Mouse (Mus musculus): ENCODE measurements around the gene Ksr1. TPM values are rescaled to one million over a fixed set of nuclear protein-coding genes. Genes with fewer than 3 reads are reported as not detected.

Gene Ksr1
- polyA plus RNA-seq, 1 experiment = 18.2 TPM

DNA sequence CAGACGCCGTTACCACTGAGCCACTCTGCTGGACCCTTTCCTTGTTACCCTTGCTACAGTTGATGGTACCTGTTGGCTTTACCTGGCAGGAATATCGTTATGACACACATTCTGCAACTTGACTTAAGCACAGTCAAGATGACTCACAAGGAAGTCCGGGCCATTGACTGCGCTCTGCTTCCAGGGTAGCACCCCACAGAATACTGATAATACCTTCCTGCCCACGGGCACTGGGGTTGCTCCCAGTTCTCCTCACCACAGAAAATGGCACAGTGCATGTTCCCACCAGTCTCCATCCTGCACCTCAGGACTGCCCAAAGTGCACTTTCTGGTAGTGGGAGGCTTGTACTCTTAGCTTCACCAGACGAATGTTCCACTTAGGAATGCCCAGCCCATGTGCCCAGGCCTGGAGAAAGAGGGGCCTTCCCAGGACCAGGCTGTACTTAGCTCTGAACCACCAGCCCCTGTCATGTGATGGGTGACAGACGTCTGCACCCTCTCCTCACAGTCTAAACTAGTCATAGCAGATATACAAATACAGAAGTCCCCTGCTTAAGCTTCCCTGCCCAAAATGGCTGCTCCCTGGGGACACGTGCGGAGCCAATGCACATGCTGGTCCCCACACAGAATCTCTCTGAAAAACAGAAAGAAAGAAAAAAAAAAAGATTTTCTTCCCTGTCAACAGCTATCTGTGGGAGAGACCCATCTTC lies 52.1 kb downstream of the Ksr1 start:
- peak overlapping the region; percentile 12; the same call in 1 of the 2 replicates for H3K27ac ChIP-seq (ENCODE audit: control insufficient read depth, insufficient read depth, low read depth, low read length, poor library complexity)
- TF ChIP-seq POLR2A (IDR thresholded peaks at IDR 0.05; ENCODE audit: borderline replicate concordance, control insufficient read depth, low read depth, low read length) = no peak
- no peak for TF ChIP-seq CTCF (IDR thresholded peaks at IDR 0.05; ENCODE audit: control insufficient read depth, insufficient read depth, low read length)
- WGBS = 68% methylated on average over 10 of the region's 10 CpGs

DNA sequence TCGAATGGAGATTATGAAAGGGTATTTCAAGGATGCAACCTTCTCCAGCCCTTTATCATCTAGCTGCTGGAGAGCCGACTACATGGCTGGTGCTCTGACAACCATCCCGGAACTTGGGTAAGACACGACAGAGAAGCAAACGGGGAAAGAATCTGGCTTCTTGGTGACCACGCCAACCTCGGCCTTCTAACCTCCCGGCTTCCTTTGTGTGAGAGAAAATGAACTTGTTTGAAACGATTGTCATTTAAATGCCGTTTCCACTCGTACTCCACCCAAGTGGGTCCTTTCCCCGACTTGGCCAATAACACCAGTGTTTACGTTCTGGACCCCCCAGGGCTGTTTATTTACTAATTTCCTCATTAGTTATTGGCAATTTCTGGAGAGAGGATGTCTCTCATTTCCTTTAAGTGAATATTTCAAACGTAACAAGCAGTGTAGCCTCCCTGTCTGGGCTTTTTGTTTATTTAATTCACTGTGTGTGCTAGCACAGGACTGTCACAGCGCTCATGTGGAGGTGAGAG lies 52.8 kb downstream of the Ksr1 start:
- Histone ChIP-seq H3K4me1 (ENCODE audit: control insufficient read depth, insufficient read depth, low read length) (peaks cover 11% of the 10 kb centered on the region), H3K4me3 (replicated peaks; ENCODE audit: control insufficient read depth, low read depth, low read length) (no peak overlapping the region), H3K27ac (ENCODE audit: control insufficient read depth, insufficient read depth, low read depth, low read length, poor library complexity) (no peak overlapping the region)
- TF ChIP-seq POLR2A (IDR thresholded peaks at IDR 0.05; ENCODE audit: borderline replicate concordance, control insufficient read depth, low read depth, low read length) = no peak
- no peak for TF ChIP-seq CTCF (IDR thresholded peaks at IDR 0.05; ENCODE audit: control insufficient read depth, insufficient read depth, low read length)
- whole genome bisulfite sequencing = 51% methylated on average over 15 of the region's 15 CpGs

More for the DNA sequence above, 52.1 kb downstream of the Ksr1 start:
- peaks cover 11% of the 10 kb centered on the region for H3K4me1 ChIP-seq (ENCODE audit: control insufficient read depth, insufficient read depth, low read length)
- no peak overlapping the region for H3K4me3 ChIP-seq (replicated peaks; ENCODE audit: control insufficient read depth, low read depth, low read length)

DNA sequence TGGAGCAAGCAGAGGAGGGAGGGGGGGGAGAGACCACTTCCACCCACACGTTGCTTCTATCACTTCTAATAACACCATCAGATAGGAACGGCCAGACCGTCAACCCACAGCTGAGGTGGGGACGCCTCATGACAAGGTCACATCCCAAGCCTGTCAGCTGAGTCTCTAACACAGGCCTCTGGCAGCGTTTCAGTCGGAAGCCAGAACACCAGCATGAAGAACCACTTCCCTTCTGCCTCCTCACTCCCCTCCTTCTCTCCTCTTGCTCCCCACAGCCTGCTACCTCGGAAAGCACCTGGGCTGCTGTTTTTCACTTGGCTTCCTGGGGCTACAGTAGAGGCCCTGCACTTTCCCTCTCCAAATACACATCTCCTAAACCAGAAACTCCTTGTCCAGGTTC lies 53.4 kb downstream of the Ksr1 start:
- 14% methylated on average over 7 of the region's 7 CpGs for WGBS
- TF ChIP-seq CTCF (IDR thresholded peaks at IDR 0.05; ENCODE audit: control insufficient read depth, insufficient read depth, low read length) = no peak
- no peak for TF ChIP-seq POLR2A (IDR thresholded peaks at IDR 0.05; ENCODE audit: borderline replicate concordance, control insufficient read depth, low read depth, low read length)
- Histone ChIP-seq H3K4me3 (replicated peaks; ENCODE audit: control insufficient read depth, low read depth, low read length) (no peak overlapping the region), H3K4me1 (ENCODE audit: control insufficient read depth, insufficient read depth, low read length) (peaks cover 12% of the 10 kb centered on the region), H3K27ac (ENCODE audit: control insufficient read depth, insufficient read depth, low read depth, low read length, poor library complexity) (peak overlapping the region; percentile 24; the same call in 1 of the 2 replicates)

DNA sequence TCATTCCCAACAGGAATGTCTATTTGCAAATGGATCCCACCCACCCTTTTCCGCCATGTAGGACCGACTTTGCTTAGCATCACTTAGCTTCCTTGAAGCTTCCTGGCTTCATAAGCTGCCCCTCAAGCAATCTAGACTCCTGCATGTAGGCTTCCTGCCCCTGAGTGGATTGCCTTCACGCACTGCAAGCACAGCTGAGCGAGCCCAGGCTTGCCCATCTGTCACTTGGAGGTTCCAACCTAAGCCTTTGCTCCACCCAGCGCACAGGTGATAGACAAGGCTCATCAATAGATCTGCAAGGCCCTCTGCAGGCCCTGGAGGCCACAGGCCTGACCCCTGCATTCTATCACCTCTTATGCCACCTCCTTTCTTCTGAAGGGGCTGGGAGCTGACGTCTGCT lies 54.0 kb downstream of the Ksr1 start:
- H3K4me1 ChIP-seq (ENCODE audit: control insufficient read depth, insufficient read depth, low read length) = peaks cover 12% of the 10 kb centered on the region
- no peak overlapping the region for H3K4me3 ChIP-seq (replicated peaks; ENCODE audit: control insufficient read depth, low read depth, low read length)
- TF ChIP-seq CTCF (IDR thresholded peaks at IDR 0.05; ENCODE audit: control insufficient read depth, insufficient read depth, low read length) (no peak), POLR2A (IDR thresholded peaks at IDR 0.05; ENCODE audit: borderline replicate concordance, control insufficient read depth, low read depth, low read length) (no peak)
- H3K27ac ChIP-seq (ENCODE audit: control insufficient read depth, insufficient read depth, low read depth, low read length, poor library complexity) = no peak overlapping the region
- WGBS = 78% methylated on average over 6 of the region's 6 CpGs

DNA sequence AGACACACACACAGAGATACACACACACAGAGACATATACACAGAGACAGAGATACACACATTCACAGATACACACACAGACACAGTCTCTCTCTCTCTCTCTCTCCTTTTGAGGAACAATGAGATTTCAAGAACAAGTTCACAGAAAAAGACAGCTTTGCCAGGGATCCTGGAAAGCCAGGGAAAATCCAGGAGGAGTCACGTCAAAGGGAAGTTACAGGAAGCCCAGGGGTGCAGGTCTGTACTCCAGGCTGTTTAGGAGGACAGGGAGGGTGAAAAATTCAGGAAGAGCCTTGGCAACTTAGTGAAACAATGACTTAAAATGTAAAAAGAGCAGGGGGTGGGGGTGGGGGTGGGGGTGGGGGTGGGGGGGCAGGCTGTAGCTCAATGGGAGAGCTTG lies 56.5 kb downstream of the Ksr1 start:
- WGBS = 48% methylated on average over 1 of the region's 1 CpGs
- no peak overlapping the region for H3K4me3 ChIP-seq (replicated peaks; ENCODE audit: control insufficient read depth, low read depth, low read length)
- H3K4me1 ChIP-seq (ENCODE audit: control insufficient read depth, insufficient read depth, low read length) = peaks cover 15% of the 10 kb centered on the region
- H3K27ac ChIP-seq (ENCODE audit: control insufficient read depth, insufficient read depth, low read depth, low read length, poor library complexity) = peak overlapping the region; percentile 36
- TF ChIP-seq CTCF (IDR thresholded peaks at IDR 0.05; ENCODE audit: control insufficient read depth, insufficient read depth, low read length) = no peak
- no peak for TF ChIP-seq POLR2A (IDR thresholded peaks at IDR 0.05; ENCODE audit: borderline replicate concordance, control insufficient read depth, low read depth, low read length)

DNA sequence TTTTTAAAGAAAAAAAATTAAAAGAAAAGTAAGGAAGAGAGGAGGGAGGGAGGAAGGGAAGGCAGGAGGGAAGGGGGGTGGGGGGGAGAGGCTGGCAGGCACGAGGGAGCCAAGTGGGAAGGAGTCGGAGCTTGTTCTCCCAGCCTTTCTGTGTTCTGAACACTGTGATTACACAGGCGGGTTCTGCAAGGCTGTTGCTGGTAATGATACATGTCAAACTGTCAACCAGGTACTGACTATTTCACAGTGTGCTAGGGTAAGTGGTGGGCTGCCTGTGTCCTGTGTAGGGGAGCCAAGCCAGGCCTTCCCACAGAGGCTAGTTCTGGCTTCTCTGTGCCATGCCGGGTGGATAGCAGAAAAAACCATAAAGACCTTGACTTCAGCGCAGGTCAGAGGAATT lies 57.2 kb downstream of the Ksr1 start:
- 61% methylated on average over 5 of the region's 5 CpGs for WGBS
- Histone ChIP-seq H3K4me3 (replicated peaks; ENCODE audit: control insufficient read depth, low read depth, low read length) (no peak overlapping the region), H3K27ac (ENCODE audit: control insufficient read depth, insufficient read depth, low read depth, low read length, poor library complexity) (peak overlapping the region; percentile 36), H3K4me1 (ENCODE audit: control insufficient read depth, insufficient read depth, low read length) (peaks cover 16% of the 10 kb centered on the region)
- TF ChIP-seq POLR2A (IDR thresholded peaks at IDR 0.05; ENCODE audit: borderline replicate concordance, control insufficient read depth, low read depth, low read length) (no peak), CTCF (IDR thresholded peaks at IDR 0.05; ENCODE audit: control insufficient read depth, insufficient read depth, low read length) (no peak)

DNA sequence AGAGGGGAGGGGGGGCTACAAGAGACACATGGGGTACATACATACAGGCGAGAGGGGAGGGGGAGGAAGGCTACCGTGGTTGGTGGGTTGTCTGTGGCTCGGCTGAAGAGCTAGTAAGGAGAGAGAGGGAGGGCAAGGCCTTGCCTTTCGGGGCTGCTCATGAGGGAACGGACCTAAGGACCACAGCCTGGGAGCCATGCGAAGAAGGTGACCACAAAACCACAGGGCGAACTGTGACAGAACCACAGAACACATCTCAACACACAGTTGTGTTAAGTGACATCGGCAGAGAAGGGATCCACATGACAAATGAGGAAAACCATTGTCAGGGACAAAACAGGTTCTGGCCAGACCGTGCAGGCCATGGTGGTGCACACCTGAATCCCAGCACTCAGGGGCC lies 57.9 kb downstream of the Ksr1 start:
- Histone ChIP-seq H3K4me1 (ENCODE audit: control insufficient read depth, insufficient read depth, low read length) (peaks cover 14% of the 10 kb centered on the region), H3K4me3 (replicated peaks; ENCODE audit: control insufficient read depth, low read depth, low read length) (peak overlapping the region; percentile 59), H3K27ac (ENCODE audit: control insufficient read depth, insufficient read depth, low read depth, low read length, poor library complexity) (peak overlapping the region; percentile 86)
- TF ChIP-seq CTCF (IDR thresholded peaks at IDR 0.05; ENCODE audit: control insufficient read depth, insufficient read depth, low read length) = no peak
- TF ChIP-seq POLR2A (IDR thresholded peaks at IDR 0.05; ENCODE audit: borderline replicate concordance, control insufficient read depth, low read depth, low read length) = no peak
- 9% methylated on average over 9 of the region's 9 CpGs for WGBS

DNA sequence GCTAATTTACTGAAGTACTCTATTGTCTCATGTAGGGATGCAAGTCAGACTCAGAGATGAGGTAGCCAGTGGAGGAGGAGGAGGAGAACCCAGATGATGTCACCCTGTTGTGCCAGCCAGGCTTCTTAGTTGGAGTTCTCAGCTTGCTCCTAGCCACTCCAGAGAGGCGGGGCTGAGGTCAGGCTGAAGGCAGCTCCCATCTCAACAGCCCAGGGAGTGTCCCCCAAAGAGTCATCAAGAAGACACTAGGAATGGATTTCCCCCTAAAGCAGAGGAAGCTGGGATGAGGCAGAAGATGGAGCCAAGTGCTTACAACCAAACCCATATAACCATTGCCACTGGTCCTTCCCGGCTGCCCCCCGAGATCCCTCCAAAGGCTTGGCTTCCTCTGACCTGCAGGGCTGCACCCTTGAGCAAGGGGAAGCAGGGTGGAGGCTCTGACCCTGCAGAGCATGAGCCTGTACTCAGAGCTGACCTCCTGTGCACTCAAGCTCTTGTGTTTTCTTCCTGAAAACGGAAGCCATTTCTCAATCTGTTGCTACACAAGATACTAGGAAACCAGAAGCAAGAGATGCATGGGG lies 58.4 kb downstream of the Ksr1 start:
- Histone ChIP-seq H3K4me1 (ENCODE audit: control insufficient read depth, insufficient read depth, low read length) (peaks cover 11% of the 10 kb centered on the region; the same call in 1 of the 2 replicates), H3K27ac (ENCODE audit: control insufficient read depth, insufficient read depth, low read depth, low read length, poor library complexity) (peak overlapping the region; percentile 86), H3K4me3 (replicated peaks; ENCODE audit: control insufficient read depth, low read depth, low read length) (peak overlapping the region; percentile 18)
- TF ChIP-seq POLR2A (IDR thresholded peaks at IDR 0.05; ENCODE audit: borderline replicate concordance, control insufficient read depth, low read depth, low read length) = no peak; the same call in 1 of the 2 replicates
- TF ChIP-seq CTCF (IDR thresholded peaks at IDR 0.05; ENCODE audit: control insufficient read depth, insufficient read depth, low read length) = 0 out of 2 replicates have a peak, but pooled peaks have one; percentile 16
- 13% methylated on average over 4 of the region's 4 CpGs for WGBS

All from bone marrow, adult 2 months (tissue).